Mouse (Mus musculus): Measurements from ENCODE around the gene Fbxl15. TPM values are rescaled to one million over a fixed set of nuclear protein-coding genes. Genes with fewer than 3 reads are reported as not detected.

Fbxl15 gene
- polyA plus RNA-seq, 1 experiment: 15.3 TPM

DNA sequence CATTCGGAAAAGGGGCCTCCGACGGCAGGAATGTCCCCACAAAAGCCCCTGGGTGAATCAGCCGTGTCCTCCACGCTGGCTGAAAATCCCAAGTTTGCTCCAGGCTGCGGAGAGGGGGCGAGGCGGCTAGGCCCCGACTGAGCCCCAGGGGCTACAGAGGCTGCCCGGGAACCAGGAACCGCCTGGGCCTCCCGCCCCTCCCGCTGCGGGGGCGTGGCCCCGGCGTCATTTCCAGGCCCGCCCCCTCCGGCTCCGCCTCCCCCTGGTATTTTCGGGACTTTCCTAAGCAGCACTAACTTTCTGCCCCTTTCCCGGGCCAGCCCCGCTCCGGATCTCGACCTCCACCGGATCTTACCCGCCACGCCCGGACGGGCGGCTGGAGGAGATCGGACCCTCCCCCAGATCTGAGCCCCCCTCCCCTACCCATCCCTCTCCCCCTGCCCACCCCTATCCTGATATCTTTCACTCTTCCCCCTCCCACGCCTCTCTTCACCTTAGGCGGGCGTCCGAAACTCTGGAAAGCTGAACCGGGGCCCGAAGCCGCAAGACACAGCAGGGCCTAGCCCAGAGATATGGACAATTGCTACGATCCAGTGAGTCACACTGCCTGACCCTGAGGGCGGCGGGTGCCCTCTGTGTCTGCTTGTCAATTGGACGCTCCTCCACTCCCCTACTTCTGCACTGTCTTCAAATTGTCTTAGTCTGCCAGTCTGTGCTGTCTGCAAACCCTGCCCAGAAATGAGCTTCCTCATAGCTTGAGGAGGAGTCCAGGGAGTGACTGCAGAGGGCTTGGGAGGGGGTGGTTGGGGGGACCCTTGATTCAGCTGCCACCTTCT lies 22.3 kb upstream of the Fbxl15 start:
- no peaks in the 10 kb centered on the region for H3K27me3 ChIP-seq (ENCODE audit: control insufficient read depth, insufficient read depth, insufficient read length)
- H3K4me3 ChIP-seq: peak overlapping the region; percentile 95
- peak overlapping the region; percentile 18 for H3ac ChIP-seq (ENCODE audit: control insufficient read depth, insufficient read length)
- H3K36me3 ChIP-seq (ENCODE audit: control insufficient read depth, insufficient read depth): peaks cover 11% of the 10 kb centered on the region
- TF ChIP-seq E2F4 (IDR thresholded peaks at IDR 0.05; ENCODE audit: insufficient read depth): no peak
- TF ChIP-seq SRF (IDR thresholded peaks at IDR 0.05; ENCODE audit: control insufficient read depth, insufficient read length, low read depth): no peak
- TF ChIP-seq TCF12 (IDR thresholded peaks at IDR 0.05; ENCODE audit: insufficient read depth, poor library complexity, severe bottlenecking): no peak
- TF ChIP-seq POLR2AphosphoS2 (IDR thresholded peaks at IDR 0.05; ENCODE audit: insufficient read length, low read depth): peak; percentile 71
- no peak for TF ChIP-seq MAX (IDR thresholded peaks at IDR 0.05; ENCODE audit: low read depth)
- no peak for TF ChIP-seq USF1 (IDR thresholded peaks at IDR 0.05; ENCODE audit: low read depth)
- peak in 1 of 3 experiments; percentile 43 for TF ChIP-seq MYOD1 (IDR thresholded peaks at IDR 0.05; ENCODE audit: control insufficient read depth in 1 of 3, insufficient read length in 2 of 3, low read depth in 2 of 3)
- TF ChIP-seq MYOG (IDR thresholded peaks at IDR 0.05; ENCODE audit: control insufficient read depth in 1 of 3, insufficient read depth in 1 of 3, insufficient read length in 2 of 3, low read depth in 2 of 3): peak in 1 of 3 experiments; percentile 31
- TF ChIP-seq CEBPB (IDR thresholded peaks at IDR 0.05; ENCODE audit: insufficient read depth, poor library complexity, severe bottlenecking): no peak
- TF ChIP-seq TCF3 (IDR thresholded peaks at IDR 0.05; ENCODE audit: insufficient read length, low read depth): no peak
- peak; percentile 76 for TF ChIP-seq POLR2A (IDR thresholded peaks at IDR 0.05; ENCODE audit: insufficient read length, low read depth)
- peak overlapping the region; percentile 99 for H3K4me2 ChIP-seq (ENCODE audit: low read depth)
- H3K79me2 ChIP-seq (ENCODE audit: control insufficient read depth, insufficient read depth): peaks cover 8% of the 10 kb centered on the region

DNA sequence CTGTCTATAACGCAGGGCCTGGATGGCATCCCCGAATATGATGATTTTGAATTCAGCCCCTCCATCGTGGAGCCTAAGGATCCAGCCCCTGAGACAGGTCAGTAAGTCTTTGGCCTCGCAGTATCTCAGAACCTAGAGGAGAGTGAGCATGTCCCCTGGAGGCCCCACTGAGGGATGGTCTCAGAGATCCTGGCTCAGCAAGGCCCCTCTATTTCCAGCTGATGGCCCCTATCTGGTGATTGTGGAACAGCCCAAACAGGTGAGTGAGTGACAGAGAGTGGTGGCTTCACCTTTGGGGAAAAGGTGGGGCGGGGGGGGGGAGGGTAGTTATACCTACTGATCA lies 21.7 kb upstream of the Fbxl15 start:
- Histone ChIP-seq H3K79me2 (ENCODE audit: control insufficient read depth, insufficient read depth) (peaks cover 8% of the 10 kb centered on the region), H3ac (ENCODE audit: control insufficient read depth, insufficient read length) (no peak overlapping the region), H3K27me3 (ENCODE audit: control insufficient read depth, insufficient read depth, insufficient read length) (no peaks in the 10 kb centered on the region), H3K4me3 (peak overlapping the region; percentile 95), H3K36me3 (ENCODE audit: control insufficient read depth, insufficient read depth) (peaks cover 15% of the 10 kb centered on the region), H3K4me2 (ENCODE audit: low read depth) (peak overlapping the region; percentile 99)
- no peak for TF ChIP-seq USF1 (IDR thresholded peaks at IDR 0.05; ENCODE audit: low read depth)
- TF ChIP-seq MAX (IDR thresholded peaks at IDR 0.05; ENCODE audit: low read depth): no peak
- TF ChIP-seq TCF12 (IDR thresholded peaks at IDR 0.05; ENCODE audit: insufficient read depth, poor library complexity, severe bottlenecking): no peak

DNA sequence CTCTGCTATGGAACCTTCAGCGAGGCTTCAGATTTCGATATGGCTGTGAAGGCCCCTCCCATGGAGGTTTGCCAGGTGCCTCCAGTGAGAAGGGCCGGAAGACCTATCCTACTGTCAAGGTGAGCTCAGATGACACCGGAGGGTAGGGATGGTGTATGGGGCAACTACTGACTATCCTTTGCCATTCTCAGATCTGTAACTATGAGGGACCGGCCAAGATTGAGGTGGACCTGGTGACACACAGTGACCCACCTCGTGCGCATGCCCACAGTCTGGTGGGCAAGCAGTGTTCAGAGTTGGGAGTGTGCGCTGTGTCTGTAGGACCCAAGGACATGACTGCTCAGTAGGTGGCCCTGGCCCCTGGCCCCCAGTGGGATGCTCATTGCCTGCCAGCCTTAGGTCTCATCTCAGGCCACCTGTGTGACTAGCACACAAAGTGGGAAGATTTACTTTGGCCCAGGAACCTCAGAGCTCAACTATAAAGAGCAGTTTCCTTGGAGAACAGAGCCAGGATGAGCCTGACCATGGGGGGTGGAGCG lies 21.2 kb upstream of the Fbxl15 start:
- H3K4me3 ChIP-seq: peak overlapping the region; percentile 95
- peaks cover 15% of the 10 kb centered on the region for H3K36me3 ChIP-seq (ENCODE audit: control insufficient read depth, insufficient read depth)
- H3K4me2 ChIP-seq (ENCODE audit: low read depth): peak overlapping the region; percentile 12
- H3K27me3 ChIP-seq (ENCODE audit: control insufficient read depth, insufficient read depth, insufficient read length): no peaks in the 10 kb centered on the region
- H3K79me2 ChIP-seq (ENCODE audit: control insufficient read depth, insufficient read depth): peaks cover 8% of the 10 kb centered on the region
- TF ChIP-seq TCF3 (IDR thresholded peaks at IDR 0.05; ENCODE audit: insufficient read length, low read depth) (no peak), MYOG (IDR thresholded peaks at IDR 0.05; ENCODE audit: control insufficient read depth in 1 of 3, insufficient read depth in 1 of 3, insufficient read length in 2 of 3, low read depth in 2 of 3) (no peak), E2F4 (IDR thresholded peaks at IDR 0.05; ENCODE audit: insufficient read depth) (no peak), CEBPB (IDR thresholded peaks at IDR 0.05; ENCODE audit: insufficient read depth, poor library complexity, severe bottlenecking) (no peak), TCF12 (IDR thresholded peaks at IDR 0.05; ENCODE audit: insufficient read depth, poor library complexity, severe bottlenecking) (no peak), REST (IDR thresholded peaks at IDR 0.05; ENCODE audit: insufficient read depth, insufficient read length) (no peak), POLR2AphosphoS2 (IDR thresholded peaks at IDR 0.05; ENCODE audit: insufficient read length, low read depth) (no peak)
- H3ac ChIP-seq (ENCODE audit: control insufficient read depth, insufficient read length): no peak overlapping the region

- TF ChIP-seq TCF3 (IDR thresholded peaks at IDR 0.05; ENCODE audit: insufficient read length, low read depth) (no peak), POLR2AphosphoS2 (IDR thresholded peaks at IDR 0.05; ENCODE audit: insufficient read length, low read depth) (no peak), MYOG (IDR thresholded peaks at IDR 0.05; ENCODE audit: control insufficient read depth in 1 of 3, insufficient read depth in 1 of 3, insufficient read length in 2 of 3, low read depth in 2 of 3) (no peak), POLR2A (IDR thresholded peaks at IDR 0.05; ENCODE audit: insufficient read length, low read depth) (no peak), SRF (IDR thresholded peaks at IDR 0.05; ENCODE audit: control insufficient read depth, insufficient read length, low read depth) (no peak), MAX (IDR thresholded peaks at IDR 0.05; ENCODE audit: low read depth) (no peak), E2F4 (IDR thresholded peaks at IDR 0.05; ENCODE audit: insufficient read depth) (no peak), TCF12 (IDR thresholded peaks at IDR 0.05; ENCODE audit: insufficient read depth, poor library complexity, severe bottlenecking) (no peak), CEBPB (IDR thresholded peaks at IDR 0.05; ENCODE audit: insufficient read depth, poor library complexity, severe bottlenecking) (no peak), USF1 (IDR thresholded peaks at IDR 0.05; ENCODE audit: low read depth) (no peak), REST (IDR thresholded peaks at IDR 0.05; ENCODE audit: insufficient read depth, insufficient read length) (no peak), MYOD1 (IDR thresholded peaks at IDR 0.05; ENCODE audit: control insufficient read depth in 1 of 3, insufficient read length in 2 of 3, low read depth in 2 of 3) (no peak)
- Histone ChIP-seq H3K4me3 (no peak overlapping the region), H3K4me2 (ENCODE audit: low read depth) (no peak overlapping the region), H3K79me2 (ENCODE audit: control insufficient read depth, insufficient read depth) (peaks cover 8% of the 10 kb centered on the region), H3K36me3 (ENCODE audit: control insufficient read depth, insufficient read depth) (peaks cover 15% of the 10 kb centered on the region), H3K27me3 (ENCODE audit: control insufficient read depth, insufficient read depth, insufficient read length) (no peaks in the 10 kb centered on the region), H3ac (ENCODE audit: control insufficient read depth, insufficient read length) (no peak overlapping the region)
Observed at GRCm38 (mm10) chr19:46307781-46308180, 20.2 kb upstream of the Fbxl15 start.

DNA sequence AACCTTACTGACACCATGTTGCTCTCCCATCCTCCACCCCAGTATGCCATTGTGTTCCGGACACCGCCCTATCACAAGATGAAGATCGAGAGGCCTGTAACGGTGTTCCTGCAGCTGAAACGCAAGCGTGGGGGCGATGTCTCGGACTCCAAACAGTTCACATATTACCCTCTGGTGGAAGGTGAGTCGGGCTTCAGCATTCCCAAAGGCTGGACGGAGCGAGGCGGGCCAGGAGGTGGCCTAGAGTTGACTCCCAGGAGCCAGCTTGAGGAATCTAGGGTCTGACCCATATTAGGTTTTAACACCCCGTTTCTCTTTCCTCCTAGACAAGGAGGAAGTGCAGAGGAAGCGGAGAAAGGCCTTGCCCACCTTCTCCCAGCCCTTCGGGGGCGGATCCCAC lies 19.7 kb upstream of the Fbxl15 start:
- no peak overlapping the region for H3K4me3 ChIP-seq

More for the DNA sequence above, 19.7 kb upstream of the Fbxl15 start:
- Histone ChIP-seq H3K27me3 (ENCODE audit: control insufficient read depth, insufficient read depth, insufficient read length) (no peaks in the 10 kb centered on the region), H3ac (ENCODE audit: control insufficient read depth, insufficient read length) (no peak overlapping the region), H3K79me2 (ENCODE audit: control insufficient read depth, insufficient read depth) (peaks cover 8% of the 10 kb centered on the region), H3K4me2 (ENCODE audit: low read depth) (no peak overlapping the region), H3K36me3 (ENCODE audit: control insufficient read depth, insufficient read depth) (peaks cover 15% of the 10 kb centered on the region)
- TF ChIP-seq MAX (IDR thresholded peaks at IDR 0.05; ENCODE audit: low read depth): no peak
- TF ChIP-seq POLR2A (IDR thresholded peaks at IDR 0.05; ENCODE audit: insufficient read length, low read depth): no peak
- no peak for TF ChIP-seq E2F4 (IDR thresholded peaks at IDR 0.05; ENCODE audit: insufficient read depth)
- no peak for TF ChIP-seq TCF3 (IDR thresholded peaks at IDR 0.05; ENCODE audit: insufficient read length, low read depth)
- TF ChIP-seq USF1 (IDR thresholded peaks at IDR 0.05; ENCODE audit: low read depth): no peak
- no peak for TF ChIP-seq TCF12 (IDR thresholded peaks at IDR 0.05; ENCODE audit: insufficient read depth, poor library complexity, severe bottlenecking)
- no peak for TF ChIP-seq REST (IDR thresholded peaks at IDR 0.05; ENCODE audit: insufficient read depth, insufficient read length)
- no peak for TF ChIP-seq POLR2AphosphoS2 (IDR thresholded peaks at IDR 0.05; ENCODE audit: insufficient read length, low read depth)
- TF ChIP-seq MYOD1 (IDR thresholded peaks at IDR 0.05; ENCODE audit: control insufficient read depth in 1 of 3, insufficient read length in 2 of 3, low read depth in 2 of 3): no peak
- TF ChIP-seq CEBPB (IDR thresholded peaks at IDR 0.05; ENCODE audit: insufficient read depth, poor library complexity, severe bottlenecking): no peak
- TF ChIP-seq SRF (IDR thresholded peaks at IDR 0.05; ENCODE audit: control insufficient read depth, insufficient read length, low read depth): no peak
- no peak for TF ChIP-seq MYOG (IDR thresholded peaks at IDR 0.05; ENCODE audit: control insufficient read depth in 1 of 3, insufficient read depth in 1 of 3, insufficient read length in 2 of 3, low read depth in 2 of 3)
